Mouse (Mus musculus) CD4-positive helper T cell, adult 2 months (primary cell): ENCODE results near the gene Pitx2.

Experiments
- DNase-seq: peaks from one replicate; pipeline ENCODE4 v3.0.0-alpha.2; 2012; ENCODE audit warnings: low read depth, missing footprints, low spot score

Pitx2 gene

DNA sequence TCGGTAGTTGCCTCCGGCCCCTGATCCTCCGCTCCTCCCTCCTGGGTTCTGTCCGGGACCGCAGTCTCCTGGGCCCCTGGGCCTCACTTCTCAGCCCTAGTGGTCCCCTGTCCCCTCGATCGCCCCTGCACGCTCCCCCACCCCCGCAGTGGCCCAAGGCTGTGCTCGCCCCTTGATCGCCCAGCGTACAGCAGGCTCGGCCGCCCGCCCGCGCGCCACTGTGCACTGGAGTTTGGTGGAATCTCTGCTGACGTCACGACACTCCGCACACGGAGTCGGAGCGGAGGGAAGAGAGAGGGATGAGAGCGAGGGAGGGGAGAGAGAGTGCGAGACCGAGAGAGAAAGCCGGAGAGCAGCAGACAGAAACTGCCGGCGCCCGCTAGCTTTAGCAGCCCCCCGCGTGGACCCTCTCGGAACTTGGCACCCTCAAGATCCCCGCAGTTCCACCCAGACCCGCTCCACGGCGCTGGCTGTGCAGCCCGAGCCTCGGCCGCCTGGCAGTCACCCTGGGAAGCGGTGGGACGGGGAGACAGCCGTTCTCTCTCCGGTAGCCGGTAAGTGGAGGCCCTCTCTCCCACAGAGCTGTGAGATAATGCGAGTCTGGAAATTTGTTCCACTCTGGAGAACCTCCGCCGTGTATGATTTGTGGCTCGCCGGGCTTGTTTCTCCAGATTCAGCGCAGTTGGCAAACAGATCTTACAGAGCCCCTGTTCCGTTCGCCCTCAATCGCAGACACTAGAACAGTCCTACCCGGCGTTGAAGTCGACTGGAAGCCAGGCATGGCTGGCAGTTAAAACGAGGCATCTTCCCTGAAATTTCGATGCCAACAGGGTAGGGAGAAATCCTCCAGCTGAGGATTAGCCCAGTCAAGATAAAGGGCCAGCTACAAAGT is at the start of gene Pitx2:
Gene Pitx2 (plus strand): TSS at position 270 of the 892 bp plus-strand sequence.
- DNase-seq, result no peak

DNA sequence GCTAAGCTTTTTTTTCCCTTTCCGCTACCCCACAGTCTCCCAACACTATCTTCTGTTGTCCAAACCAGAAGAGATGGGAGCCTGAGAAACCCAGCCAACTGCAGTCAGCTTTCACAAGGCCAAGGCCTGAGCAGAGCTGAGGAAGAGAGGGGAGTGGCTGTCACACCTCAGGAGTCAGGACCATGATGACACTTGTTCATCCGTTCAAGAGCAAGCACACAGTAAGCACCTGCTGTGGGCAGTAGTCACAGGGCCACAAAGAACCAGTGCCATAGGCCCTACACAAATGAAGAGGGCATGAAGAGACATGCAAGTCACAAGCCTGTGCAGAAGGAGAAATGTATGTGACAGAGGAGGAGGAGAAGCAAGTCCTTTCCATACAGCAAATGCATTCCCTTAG is 49.7 kb upstream of the Pitx2 start:
- no peak for DNase-seq

DNA sequence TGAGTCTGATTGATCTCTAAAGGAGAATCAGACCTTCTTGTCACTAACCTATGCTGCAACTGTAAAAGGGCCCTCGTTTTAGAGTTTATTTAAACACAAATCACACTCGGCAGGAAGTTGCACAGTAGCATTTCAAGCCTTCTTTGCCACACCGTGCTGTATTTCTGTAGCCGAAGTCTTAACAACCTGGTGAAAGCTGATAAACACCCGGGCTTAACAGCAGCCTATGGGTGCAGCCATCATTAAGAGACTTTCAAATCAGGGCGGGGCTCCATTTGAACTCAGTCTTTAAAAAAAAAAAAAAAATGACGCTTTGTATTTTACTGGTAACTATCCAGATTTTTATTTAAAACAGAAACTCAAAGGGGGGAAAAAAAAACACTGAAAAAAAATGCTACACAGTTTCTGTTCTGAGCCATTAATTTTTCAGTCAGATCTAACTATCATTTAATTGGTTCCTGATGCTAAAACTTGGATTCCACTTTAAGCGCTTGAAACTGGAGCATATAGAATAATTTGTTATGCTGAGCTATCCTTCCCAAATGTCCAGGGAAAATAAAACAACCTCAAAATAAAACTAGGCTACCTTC is 48.5 kb upstream of the Pitx2 start:
- DNase-seq, result no peak

DNA sequence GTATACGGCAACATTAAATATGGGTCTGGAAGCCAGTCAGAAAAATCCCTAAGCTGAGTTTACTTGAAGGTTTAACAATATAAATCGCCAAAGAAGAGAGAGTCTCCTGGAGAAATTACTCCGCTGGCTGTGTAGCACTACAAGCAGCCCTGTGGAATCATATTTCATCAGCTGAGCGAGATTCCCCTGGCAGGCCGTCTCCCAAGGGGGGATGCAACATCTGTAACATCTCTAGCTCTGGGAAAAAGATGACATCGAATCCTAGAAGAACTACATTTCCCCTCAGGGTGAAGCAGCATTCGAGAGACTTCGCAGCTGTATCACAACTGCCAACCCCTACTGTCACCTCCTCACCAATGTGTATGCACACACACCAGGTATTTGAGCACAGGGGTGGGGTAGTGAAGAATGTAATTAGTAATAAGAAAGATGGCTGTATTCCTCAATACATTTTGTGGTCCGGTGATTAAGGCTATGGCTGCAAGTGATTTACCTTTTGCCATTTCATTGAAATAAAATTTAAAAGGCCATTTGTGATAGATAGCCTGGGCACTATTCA is 40.8 kb upstream of the Pitx2 start:
- no peak for DNase-seq

DNA sequence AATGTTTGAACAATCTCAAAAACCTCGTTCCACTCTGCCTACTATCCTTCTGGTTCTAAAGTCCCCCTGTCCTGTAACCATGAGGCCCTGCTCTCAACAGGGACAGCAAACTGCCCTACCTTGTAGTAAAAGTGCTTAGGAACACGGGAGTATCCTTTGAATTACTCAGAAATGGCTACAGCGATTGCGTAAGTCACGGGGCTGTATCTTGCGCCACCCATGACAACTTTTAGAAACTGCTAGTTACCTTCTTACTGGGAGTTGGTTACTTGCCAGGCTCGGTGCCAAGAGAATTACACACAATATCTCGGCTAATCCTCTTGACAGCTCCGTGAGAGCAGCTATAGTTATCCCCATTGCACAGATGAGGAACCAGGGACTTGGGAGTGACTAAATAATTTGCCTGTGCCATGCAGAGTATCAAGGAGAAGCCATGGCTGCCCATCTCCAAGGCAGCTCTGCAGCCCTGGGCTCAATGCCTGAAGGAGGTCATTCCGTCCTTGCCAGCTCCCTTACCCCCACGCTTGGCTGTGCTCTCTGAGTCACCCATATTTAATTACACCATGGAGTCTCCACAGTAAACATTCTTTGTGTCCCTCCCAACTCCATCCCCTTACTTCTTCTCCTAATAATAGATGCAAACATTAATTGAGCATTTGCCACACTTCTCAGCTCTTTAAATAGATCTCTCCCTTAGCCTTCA is 38.2 kb upstream of the Pitx2 start:
- DNase-seq, result no peak

DNA sequence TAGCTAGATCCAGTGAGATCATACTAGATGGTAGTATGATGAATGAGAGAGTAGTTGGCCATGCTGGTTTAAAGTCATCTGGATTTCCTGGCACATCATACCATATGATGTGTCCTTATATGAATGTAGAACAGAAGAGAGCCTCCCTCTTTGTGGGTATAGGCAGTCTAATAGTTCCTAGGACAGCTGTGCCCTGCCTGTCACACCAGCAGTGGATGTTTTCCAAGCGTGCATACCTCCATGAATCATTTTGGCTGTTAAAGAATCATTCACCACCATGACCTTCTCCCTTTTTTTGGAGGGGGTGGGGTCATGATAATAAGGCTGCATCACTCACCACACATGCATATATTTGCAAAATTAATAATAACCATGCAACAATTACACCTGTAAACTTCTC is 35.4 kb upstream of the Pitx2 start:
- no peak for DNase-seq

DNA sequence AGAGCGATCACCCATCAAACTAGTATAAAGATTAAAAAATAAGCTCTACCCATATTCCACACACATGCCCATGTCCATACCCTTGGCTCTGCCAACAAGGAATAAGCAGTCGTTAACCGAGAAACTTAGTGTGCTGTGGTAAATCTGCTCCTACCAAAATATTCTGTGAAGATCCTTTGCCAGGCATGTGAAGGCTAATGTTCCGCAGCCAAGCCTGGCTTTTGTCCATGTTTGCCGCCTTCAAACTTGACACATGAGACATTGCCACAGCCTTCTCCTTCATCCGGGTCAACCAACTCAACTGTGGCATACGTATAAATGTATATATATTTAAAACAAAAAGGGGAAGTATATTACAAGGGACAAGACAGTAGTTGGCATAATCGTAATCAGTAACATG is 34.0 kb upstream of the Pitx2 start:
- DNase-seq, result no peak

DNA sequence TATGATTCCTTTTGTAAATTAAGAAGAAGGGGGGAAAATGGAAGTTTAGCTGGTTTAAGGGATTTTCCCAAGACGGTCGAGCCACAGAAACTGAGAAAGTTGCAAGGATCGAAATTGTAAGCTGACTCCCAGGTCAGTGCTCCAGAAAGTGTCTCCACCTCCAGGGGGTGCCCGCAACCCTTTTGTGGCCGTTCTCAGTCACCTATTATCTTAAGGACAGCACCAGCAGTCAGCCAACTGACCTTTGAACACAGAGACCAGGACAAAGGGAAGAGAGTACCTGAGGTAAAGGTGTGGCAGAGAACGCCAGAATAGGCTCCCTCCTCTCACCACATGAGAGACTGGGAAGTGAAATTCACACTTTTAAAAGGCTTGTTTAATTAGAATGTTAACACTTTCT is 33.0 kb upstream of the Pitx2 start:
- no peak for DNase-seq

DNA sequence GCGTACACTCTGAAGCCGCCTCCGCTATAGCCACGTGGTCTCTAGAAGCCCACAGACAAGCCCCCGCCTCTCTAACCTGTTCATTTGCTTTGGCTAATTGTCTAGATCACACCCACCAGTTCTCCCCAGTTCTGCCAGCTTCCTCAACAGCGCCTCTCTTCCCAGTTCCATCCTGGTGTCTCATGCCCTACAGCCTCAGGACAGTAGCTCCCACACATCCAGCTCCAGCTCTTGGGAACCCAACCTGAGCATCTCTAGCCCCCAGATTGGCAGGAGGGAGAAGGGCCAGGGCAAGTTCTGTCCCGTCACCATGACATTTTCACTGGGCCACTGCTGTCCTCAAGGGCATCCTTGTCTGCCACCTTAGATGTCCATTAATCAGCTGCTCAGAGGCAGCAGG is 29.3 kb upstream of the Pitx2 start:
- no peak for DNase-seq

DNA sequence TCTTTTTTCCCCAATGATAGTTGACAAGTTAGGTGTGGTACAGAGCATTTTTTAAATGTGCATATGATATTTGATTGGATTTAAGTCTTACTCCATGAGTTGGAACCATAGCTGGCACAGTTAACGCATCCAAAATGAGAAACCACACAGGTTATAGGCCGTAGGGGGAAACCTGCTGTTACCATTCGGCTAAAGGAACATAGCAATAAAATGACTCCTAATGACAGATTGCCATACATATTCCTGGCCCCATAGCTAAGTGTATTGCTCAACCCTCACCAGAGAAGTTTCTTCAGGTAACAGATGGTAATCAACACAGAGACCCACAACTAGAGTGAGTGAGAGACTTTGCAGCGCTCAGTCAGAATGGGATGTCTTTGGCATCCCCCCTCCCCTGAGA is 27.9 kb upstream of the Pitx2 start:
- DNase-seq, result no peak

DNA sequence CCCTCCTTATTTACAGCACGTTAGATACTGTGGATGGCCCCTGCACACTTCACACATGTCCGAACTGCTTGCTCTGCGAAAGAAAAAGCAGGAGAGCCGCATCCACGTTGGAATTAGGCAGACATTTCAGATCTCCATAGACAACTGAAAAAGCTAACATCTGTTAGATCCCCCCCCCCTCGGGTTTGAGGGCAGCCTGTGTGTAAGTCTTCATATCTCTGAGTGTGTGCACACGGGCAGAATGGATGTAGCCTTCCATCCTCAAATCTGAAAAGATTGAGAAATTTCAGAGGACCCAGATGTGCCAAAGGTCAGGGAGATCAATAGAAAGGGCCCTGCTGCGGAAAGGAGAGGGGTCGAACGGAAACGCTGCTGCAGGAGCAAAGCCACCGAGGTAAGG is 5.2 kb upstream of the Pitx2 start:
- DNase-seq, result no peak

DNA sequence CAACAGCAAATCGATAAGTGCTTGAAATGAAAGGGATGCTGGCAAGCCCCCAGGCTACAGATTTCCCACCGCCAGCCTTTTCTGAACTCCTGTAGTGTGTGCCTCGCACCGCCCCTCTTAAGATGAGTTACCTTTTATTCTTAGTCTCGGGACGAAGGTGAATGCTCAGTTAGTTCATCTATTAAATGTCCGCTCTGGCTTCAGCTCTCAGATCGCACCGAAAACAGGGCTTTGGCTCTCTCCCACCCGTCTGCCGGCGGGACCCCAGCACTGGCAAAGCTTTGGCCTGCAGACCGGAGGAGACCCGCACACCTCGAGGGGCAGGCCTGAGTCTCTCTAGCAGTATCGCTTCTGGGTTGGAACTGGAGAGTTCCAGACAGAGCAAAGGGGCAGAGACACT is 4.6 kb upstream of the Pitx2 start:
- no peak for DNase-seq

DNA sequence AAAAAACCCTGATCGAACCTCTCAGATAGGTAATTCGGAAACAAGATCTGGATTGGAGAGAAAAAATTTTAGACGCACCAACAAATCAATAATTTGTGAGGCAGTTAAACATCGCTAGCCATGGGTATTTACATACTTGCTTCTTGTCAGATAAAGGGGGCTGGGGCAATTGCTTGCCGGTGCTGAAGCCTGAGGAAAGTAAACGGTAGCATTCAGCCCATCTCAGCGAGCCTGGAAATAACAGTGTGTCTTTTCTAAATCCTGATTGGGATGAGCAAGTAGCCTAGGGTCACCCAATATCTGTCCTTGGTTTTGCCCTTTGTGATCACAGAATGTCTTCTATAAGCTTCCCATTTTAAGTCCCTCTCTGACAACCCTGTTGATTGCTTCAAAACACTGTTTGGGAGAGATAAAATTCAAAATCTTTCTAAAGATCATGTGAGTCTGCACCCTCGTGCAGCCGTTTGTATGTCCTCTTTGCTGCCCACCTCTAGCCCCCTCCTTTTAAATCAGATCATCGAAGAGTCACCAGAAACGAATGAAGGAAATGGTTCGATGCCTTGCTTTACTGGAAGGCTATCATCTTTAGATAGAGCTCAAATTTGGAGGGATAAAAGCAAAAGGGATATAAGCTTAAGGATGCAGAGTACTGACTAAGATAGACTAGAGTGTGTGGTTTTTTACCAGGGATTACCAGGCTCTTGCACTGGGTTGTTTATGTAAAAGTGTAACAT is 3.7 kb upstream of the Pitx2 start:
- DNase-seq, result no peak

DNA sequence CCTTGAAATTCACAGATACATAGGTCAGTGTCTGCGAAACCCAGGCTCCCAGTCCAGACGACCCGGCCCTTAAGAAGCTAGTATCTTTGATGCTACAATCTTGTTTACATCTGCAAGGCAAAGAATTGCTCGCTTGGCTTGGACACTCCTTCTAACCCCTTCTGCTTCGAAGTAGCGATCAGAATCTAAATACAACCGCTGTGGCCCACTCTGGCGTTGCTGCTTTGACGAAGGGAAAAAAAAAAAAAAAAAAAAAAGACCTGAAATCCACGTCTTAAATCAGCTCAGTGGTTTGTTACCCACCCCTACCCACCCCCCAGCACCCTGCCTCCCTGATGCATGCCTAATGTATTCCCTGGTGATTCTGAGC is 3.1 kb upstream of the Pitx2 start:
- no peak for DNase-seq

DNA sequence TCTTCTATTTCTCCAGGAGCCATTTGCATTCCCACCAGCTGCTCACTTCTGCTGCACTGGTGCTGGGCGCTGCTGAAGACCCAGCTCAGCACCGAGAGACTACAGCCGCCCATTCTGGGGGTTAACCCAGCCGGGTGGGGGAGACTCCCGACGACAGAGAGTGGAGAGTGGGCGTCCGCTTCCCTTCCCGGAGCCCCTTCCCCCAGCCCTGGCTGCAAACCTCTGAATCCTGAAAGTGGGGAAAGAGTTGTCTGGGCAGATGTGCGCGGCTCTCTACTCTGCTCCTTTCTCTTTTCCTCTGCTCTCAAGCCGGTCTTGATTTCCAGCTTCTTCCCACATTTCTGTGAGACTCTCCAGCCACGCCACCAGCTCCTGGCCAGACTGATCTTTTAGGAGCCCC is 2.6 kb upstream of the Pitx2 start:
- no peak for DNase-seq

DNA sequence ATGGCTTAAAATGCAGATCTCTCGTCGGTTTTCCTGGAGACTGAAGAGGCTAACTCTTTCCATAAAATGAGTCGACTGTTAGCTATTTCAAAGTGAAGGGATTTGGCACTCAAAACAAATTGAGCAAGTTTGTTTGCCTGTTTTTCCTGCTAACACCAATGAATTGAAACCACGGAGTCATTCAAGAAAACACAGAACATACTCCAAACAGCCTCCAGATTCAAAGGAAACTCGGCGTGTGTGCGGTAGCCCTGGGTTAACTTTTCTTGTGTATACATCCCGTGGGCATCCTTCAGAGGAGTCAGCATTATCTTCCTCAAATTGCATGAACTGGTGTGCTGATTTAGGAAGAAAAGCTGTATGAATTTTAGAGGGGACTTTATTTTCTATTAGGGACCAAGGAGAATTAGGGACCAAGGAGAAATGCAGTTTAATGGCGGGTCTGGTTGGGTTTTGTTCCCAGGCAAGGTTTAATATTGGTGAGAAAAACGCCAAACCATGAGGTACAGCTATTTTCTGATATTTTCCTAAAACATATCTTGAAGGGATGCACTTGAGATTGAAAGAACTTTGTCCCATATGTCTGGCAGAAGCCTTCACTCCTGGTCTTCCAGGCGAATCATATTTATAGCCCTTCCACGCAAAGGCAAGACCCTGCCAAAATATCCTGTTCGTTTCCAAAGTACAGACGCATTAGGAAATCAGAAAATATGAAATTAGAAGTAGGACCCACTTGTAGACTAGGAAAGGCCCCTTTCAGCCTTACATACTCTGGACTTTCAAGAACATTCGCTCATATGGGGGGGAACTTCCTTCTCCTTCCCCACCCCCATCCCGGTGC is 1.7 kb upstream of the Pitx2 start:
- DNase-seq, result no peak

DNA sequence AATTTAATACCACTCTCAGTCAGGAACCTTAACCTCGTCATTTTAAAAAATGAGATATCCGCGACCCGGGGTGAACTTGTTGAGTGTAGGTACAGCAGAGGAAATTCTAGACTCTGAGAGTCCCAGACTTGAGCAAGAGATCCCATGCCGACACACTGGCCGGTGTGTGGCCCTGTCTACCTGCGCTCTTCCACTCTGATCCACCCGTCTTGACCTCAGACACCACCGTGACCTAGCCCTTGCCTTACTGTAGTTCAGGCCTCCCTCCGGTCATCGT is 1.1 kb upstream of the Pitx2 start:
- DNase-seq, result no peak

DNA sequence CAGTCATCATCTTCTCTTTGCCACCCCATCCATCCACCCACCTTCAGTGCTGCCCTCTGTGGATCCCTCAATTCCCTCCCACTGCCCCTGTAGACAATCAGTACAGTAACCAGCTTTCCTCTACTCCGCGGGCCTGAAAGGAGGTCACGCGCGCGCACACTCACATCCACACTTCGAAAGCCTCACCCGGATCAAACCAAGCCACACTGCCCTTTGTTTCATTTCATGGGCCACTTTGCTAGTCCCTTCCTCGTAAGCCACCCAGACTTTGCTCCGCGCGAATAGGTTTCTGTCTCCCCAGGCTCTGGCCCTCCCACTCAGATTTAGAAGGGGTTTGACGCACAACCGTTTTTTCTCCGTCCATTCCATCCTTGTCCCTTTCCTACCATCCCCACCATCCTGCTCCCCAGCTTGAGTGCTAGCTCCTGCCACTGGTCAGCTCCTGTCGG is 494 bp upstream of the Pitx2 start:
- no peak for DNase-seq

DNA sequence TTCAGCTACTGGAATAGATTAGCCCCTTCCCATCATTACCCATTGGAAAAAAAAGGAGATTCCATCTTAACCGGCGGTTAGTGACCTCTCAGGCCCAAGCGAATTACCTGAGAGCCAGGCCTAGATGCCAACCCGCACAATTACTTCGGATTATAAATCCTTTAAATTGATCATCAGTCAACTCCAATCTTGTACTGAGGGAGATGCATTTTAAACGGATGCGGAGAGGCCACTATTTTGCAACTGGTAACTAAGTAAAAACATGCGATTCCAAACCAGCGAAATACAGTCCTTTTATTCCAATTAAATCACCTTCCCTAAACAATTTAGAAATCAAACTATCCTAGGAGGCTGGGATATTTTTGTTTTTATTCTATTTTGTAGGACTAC is 818 bp downstream of the Pitx2 start:
- no peak for DNase-seq

DNA sequence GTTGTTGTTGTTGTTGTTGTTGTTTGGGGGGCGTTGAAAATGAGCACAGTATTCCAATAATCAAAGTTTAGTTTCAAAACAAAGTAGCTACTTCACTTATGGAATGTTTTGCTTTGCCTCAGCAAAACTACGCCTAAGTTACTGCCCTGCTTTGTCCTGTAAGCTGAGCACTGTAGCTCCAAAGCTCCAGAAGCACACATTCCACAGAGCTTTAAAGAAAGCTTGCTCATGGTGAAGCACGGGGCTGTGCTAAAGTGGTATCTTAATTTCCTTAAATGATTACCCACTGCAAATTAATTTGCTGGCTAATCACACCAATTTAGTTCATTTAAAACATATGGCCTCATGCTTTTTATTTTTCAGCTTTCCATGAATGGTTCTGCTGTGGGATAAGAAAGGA is 1.5 kb downstream of the Pitx2 start:
- no peak for DNase-seq

DNA sequence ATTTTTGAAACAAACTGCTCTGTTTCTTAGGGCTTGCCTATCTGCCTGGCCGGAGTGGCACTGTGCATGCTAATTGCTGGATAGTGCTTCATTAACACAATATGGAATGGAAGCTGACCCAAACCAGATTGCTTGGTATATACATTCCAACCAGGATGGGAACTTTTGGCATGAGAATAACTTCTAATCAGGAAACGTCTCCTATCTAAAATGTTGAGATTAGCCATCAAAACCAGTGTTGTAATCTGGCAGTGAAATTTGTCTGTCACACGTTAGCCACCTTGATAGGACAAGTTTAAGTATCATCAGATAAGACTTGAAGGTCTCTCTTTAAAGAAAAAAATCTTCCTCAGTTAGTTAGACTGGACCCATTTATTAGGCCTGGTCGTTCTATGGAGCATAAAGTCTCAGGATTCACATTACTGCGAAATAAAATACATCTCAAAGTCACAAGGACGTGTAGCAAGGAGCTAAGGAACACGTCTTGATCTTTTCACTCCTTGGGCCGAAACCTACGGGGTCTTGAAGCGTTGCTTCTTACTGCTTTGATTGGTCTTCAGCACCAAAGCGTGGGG is 2.1 kb downstream of the Pitx2 start:
- DNase-seq, result no peak
